Mouse (Mus musculus): Measurements from ENCODE around the gene Ftl1.

Ftl1 gene

DNA sequence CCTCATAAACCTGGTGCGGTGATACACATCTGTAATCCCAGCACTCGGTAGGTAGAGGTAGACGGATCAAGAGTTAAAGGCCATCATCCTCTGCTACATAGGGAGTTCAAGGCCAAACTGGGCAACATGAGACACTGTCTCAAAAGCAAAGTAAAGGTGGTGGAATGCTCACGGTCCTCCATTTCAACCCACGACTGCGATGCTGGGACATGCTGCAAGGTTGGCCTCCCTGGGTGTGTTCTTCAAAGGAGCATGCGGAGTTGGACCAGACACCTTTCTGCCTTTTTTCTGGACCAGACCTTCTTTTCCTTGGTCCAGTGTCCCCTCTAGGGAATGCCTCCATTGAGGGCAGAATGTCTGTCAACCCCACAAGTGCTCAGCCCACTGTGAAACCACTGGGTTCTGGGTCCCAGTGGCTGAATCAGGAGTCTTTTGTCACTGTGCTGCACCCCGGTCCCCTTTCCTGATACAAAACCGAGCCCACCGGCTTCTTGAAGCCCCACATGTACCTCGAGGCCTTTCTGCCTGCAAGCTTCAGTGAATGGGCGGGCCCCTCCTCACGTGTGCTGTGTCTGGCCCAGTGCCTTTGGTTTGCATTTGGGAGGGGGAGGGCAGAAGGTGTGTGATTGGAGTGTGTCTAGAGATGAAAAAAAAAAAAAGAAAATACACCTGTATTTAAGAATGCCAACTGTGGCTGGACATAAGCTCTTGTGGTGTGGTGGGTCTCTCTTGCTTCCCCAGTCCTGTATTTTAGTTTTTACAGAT is 3.6 kb downstream of the Ftl1 start:
- in situ Hi-C loops (cut with MboI; ENCODE audit: low sequenced_read_pairs), result no loop called here

GRCm38 (mm10) chr7:45454971-45455370 is 4.7 kb downstream of the Ftl1 start:
- in situ Hi-C loops (cut with MboI; ENCODE audit: low sequenced_read_pairs), result no loop called here

GRCm38 (mm10) chr7:45451344-45451982 is 8.2 kb downstream of the Ftl1 start:
- in situ Hi-C loops (cut with MboI; ENCODE audit: low sequenced_read_pairs), result no loop called here

DNA sequence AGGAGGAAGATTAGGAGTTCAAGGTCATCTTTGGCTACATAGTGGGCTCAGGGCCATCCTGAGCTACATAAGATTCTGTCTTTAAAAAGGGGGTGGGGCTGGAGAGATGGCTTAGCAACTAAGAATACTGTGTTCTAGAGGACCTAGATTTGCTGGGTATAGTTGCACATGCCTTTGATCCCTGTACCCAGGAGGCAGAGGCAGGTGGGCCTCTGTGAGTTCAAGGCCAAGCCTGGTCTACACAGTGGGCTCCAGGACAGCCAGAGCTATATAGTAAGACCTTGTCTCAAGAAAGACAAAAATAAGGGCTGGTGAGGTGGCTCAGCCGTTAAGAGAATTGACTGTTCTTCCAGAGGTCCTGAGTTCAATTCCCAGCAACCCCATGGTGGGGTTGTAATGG is 9.7 kb downstream of the Ftl1 start:
- in situ Hi-C loops (cut with MboI; ENCODE audit: low sequenced_read_pairs), result no loop called here

- in situ Hi-C loops (cut with MboI; ENCODE audit: low sequenced_read_pairs), result no loop called here
Observed at GRCm38 (mm10) chr7:45447325-45447990, 12.2 kb downstream of the Ftl1 start.

DNA sequence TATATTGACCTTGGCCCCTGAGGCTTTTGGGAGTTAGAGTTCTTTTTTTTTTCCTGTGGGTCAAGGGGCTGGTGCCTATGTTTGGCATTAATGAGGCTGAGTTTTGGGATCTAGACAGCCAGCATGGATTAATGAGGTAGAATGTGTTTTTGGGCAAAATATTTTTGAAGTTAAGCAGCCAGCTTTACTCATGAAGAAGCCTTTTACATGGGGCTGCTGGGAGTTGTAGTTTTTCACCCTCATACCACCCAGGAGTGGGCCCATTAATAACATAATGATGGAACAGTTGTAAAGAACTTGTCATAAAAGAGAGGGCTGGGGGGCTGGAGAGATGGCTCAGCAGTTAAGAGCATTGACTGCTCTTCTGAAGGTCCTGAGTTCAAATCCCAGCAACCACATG is 13.1 kb downstream of the Ftl1 start:
- in situ Hi-C loops (cut with MboI; ENCODE audit: low sequenced_read_pairs), result no loop called here

GRCm38 (mm10) chr7:45443526-45444420 is 15.9 kb downstream of the Ftl1 start:
- in situ Hi-C loops (cut with MboI; ENCODE audit: low sequenced_read_pairs), result no loop called here

DNA sequence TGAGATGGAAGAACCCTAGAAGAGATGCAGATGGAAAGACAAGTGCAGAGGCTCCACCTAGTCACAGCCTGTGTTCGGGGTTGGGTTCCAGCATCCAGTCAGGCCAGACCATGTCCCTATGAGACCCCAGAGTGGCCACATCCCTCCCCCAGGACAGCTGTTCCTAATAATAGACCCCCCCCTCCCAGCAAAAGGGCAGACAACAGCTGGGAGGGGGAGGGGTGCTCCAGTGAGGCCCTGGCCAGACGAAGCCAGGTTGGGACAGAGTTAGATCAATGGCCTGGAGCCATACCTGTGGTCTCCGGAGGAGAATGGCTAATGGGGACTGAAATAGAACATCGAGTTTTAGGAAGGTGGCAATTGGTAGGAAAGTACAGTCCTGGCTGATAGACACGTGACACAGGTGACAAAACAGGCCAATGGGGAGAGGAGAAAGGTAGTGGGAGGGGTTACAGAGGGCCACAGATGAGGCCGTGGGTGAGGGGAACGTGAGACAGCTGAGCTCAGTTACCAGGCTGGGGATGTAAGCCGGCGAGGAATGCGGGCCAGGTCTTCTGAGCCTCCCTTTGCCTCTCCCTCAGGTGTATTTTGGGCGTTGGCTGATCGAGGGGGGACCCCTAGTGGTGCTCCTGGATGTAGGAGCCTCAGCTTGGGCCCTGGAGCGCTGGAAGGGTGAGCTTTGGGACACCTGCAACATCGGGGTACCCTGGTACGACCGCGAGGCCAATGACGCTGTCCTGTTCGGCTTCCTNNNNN is 22.0 kb downstream of the Ftl1 start, which contains the start of gene Ruvbl2:
Gene Ruvbl2, minus strand, starts transcription at position 576 of the 756 bp plus-strand sequence.
- in situ Hi-C loops (cut with MboI; ENCODE audit: low sequenced_read_pairs), result no loop called here

GRCm38 (mm10) chr7:45437046-45437445 is 22.6 kb downstream of the Ftl1 start:
- in situ Hi-C loops (cut with MboI; ENCODE audit: low sequenced_read_pairs), result no loop called here

DNA sequence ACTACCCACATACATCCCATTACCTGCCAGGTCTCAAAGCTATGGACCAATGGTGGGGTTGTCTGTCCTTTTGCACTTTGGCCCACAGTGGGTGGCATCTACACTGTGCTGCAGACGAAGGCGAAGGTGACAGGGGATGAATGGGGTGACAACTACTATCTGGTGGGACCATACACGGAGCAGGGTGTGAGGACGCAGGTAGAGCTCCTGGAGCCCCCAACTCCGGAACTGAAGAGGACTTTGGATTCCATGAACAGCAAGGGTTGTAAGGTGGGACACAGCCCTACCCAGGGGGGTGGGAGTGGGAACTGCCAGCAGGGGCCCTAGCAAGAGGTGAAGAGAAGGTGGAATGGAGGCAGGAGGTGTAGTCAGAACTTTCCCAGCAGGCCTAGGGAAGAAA is 23.2 kb downstream of the Ftl1 start:
- in situ Hi-C loops (cut with MboI; ENCODE audit: low sequenced_read_pairs), result no loop called here

- in situ Hi-C loops (cut with MboI; ENCODE audit: low sequenced_read_pairs), result no loop called here
Observed at GRCm38 (mm10) chr7:45435038-45435437, 24.6 kb downstream of the Ftl1 start.

GRCm38 (mm10) chr7:45434203-45435015 is 25.3 kb downstream of the Ftl1 start, which contains the start of gene Gys1:
TSS of gene Gys1 (plus strand) at chr7:45434844.
- in situ Hi-C loops (cut with MboI; ENCODE audit: low sequenced_read_pairs), result no loop called here

DNA sequence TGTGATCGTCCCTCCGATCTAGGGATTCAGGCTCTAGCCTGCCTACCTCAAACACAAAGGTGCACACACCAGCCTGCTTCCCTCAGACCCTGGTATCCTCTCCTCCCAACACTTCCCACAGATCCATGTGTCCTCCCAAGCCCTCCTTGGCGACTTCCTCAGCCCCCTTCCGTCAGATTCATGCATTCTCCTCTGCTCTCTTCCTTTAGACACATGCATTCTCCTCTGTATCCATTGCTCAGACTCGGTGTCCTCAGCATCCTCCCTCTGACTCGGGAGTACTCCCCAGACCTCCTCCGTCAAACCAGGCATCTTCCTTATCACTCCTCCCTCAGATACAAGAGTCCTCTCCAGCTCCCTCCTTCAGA is 25.9 kb downstream of the Ftl1 start:
- in situ Hi-C loops (cut with MboI; ENCODE audit: low sequenced_read_pairs), result no loop called here

GRCm38 (mm10) chr7:45426556-45426955 is 33.1 kb downstream of the Ftl1 start:
- in situ Hi-C loops (cut with MboI; ENCODE audit: low sequenced_read_pairs), result no loop called here

DNA sequence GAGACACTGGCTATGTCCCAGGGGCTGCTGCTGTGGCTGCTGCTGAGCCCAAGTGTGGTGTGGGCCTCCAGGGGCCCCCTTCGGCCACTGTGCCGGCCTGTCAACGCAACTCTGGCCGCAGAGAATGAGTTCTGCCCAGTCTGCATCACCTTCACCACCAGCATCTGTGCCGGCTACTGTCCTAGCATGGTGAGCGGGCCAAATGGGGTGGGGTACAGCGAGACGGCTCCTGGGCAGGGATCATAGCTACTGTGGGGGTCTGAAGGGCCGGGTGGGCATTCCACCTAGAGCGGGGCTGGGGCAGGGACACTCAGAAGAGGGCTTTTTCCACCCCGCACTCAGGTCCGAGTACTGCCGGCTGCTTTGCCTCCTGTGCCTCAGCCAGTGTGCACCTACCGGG is 38.5 kb downstream of the Ftl1 start:
- in situ Hi-C loops (cut with MboI; ENCODE audit: low sequenced_read_pairs), result no loop called here

GRCm38 (mm10) chr7:45420615-45420919 is 39.1 kb downstream of the Ftl1 start, which contains the start of gene Lhb:
TSS of gene Lhb (plus strand) at chr7:45420820.
- in situ Hi-C loops (cut with MboI; ENCODE audit: low sequenced_read_pairs), result no loop called here

GRCm38 (mm10) chr7:45419859-45420614 is 39.6 kb downstream of the Ftl1 start:
- in situ Hi-C loops (cut with MboI; ENCODE audit: low sequenced_read_pairs), result no loop called here

GRCm38 (mm10) chr7:45417962-45418492 is 41.7 kb downstream of the Ftl1 start:
- in situ Hi-C loops (cut with MboI; ENCODE audit: low sequenced_read_pairs), result no loop called here

All from CH12F3 (cell line).